8 mouse cellular contexts compared by ENCODE assay signal in genomic region chr11:67112019-67112850, GRCm38 (mm10). TPM values are rescaled to one million over a fixed set of nuclear protein-coding genes. Genes with fewer than 3 reads are reported as not detected.
DNase-seq lines count a peak whose midpoint lies in the region; ATAC-seq lines count a peak whose summit lies in the region.

No protein-coding gene starts in this region.

- no peaks in the 10 kb centered on the region for H3K9me3 ChIP-seq in neural tube, embryonic 15.5 days (replicated peaks)

- no peak overlapping the region for H3K27ac ChIP-seq in neural tube, embryonic 15.5 days (replicated peaks)

- WGBS in neural tube, embryonic 15.5 days, result 32% methylated on average over 11 of the region's 11 CpGs

- H3K4me3 ChIP-seq in neural tube, embryonic 15.5 days (replicated peaks), result no peak overlapping the region

- intact Hi-C loops in heart, postnatal 14 days (cut with DNase I), result loop anchor here (2.0 to 10.0 kb wide), 2 partner anchors 125 to 563 kb away; no protein-coding TSS in a partner anchor
- intact Hi-C loops in left cerebral cortex, postnatal 36 days (cut with DNase I), result loop anchor here (1.0 to 10.0 kb wide), 4 partner anchors 123 to 543 kb away; partner anchors contain the start of gene Gas7

- no peaks in the 10 kb centered on the region for H3K36me3 ChIP-seq in neural tube, embryonic 15.5 days

- peak; percentile 82 for DNase-seq in neural tube, embryonic 10.5 days (ENCODE audit: extremely low spot score, low spot score)
- DNase-seq in adrenal gland, adult 2 months, result peak; percentile 54
- peak; percentile 64 for DNase-seq in embryo, embryonic 9.5 days (ENCODE audit: extremely low spot score)
- DNase-seq in heart, postnatal 14 days, result peak; percentile 58 to 80
- peak; percentile 63 to 75 for DNase-seq in left cerebral cortex, postnatal 36 days (ENCODE audit: low spot score in 2 of 2)
- peak; percentile 40 to 62 for DNase-seq in natural killer cell, adult 2 months (ENCODE audit: low spot score in 2 of 2)
- peak; percentile 14 to 61 for DNase-seq in thymus, postnatal 10 days (ENCODE audit: low spot score in 2 of 2)

- ATAC-seq in neural tube, embryonic 15.5 days (ENCODE audit: low FRiP score), result no peak

- no peaks in the 10 kb centered on the region for H3K27me3 ChIP-seq in neural tube, embryonic 15.5 days (replicated peaks)

- no peak overlapping the region for H3K4me2 ChIP-seq in neural tube, embryonic 15.5 days

- H3K9ac ChIP-seq in neural tube, embryonic 15.5 days (replicated peaks), result no peak overlapping the region

- H3K4me1 ChIP-seq in neural tube, embryonic 15.5 days, result no peaks in the 10 kb centered on the region

RNA-seq across cellular contexts. Expression of gene Myh3, which starts 34.1 kb away (rescaled TPM):
- 8.3 and 13.4 TPM in 2 replicates for polyA plus RNA-seq in neural tube, embryonic 15.5 days (2015; fragmentation: Nextera tagmentation; extraction: Ambion mirVana)
- total RNA-seq in adrenal gland, adult 2 months (2021), result under 1 TPM; 0.06 to 0.14 TPM
- polyA plus RNA-seq in adrenal gland, adult 2 months (2012; rRNA removed), result not detected in 2 replicates
- total RNA-seq in heart, postnatal 14 days (2021), result not detected
- total RNA-seq in left cerebral cortex, postnatal 36 days (2021), result 1 to 10 TPM; 3.5 to 6.2 TPM

RNA-seq across cellular contexts. Expression of gene Myh2, which starts 58.6 kb away (rescaled TPM):
- polyA plus RNA-seq in neural tube, embryonic 15.5 days (2015; fragmentation: Nextera tagmentation; extraction: Ambion mirVana), result 0.20 and 0.22 TPM in 2 replicates
- total RNA-seq in adrenal gland, adult 2 months (2021), result not detected
- 0.03 TPM in 1 of 2 replicates, not detected in the other for polyA plus RNA-seq in adrenal gland, adult 2 months (2012; rRNA removed)
- not detected for total RNA-seq in heart, postnatal 14 days (2021)
- total RNA-seq in left cerebral cortex, postnatal 36 days (2021), result under 1 TPM; 0.63 to 0.69 TPM

RNA-seq across cellular contexts. Expression of gene Sco1, which starts 59.8 kb away (rescaled TPM):
- polyA plus RNA-seq in neural tube, embryonic 15.5 days (2015; fragmentation: Nextera tagmentation; extraction: Ambion mirVana), result 12.3 and 12.7 TPM in 2 replicates
- 10 to 100 TPM; 19.5 to 22.7 TPM for total RNA-seq in adrenal gland, adult 2 months (2021)
- 10.5 and 12.0 TPM in 2 replicates for polyA plus RNA-seq in adrenal gland, adult 2 months (2012; rRNA removed)
- total RNA-seq in heart, postnatal 14 days (2021), result 10 to 100 TPM; 17.3 to 17.9 TPM
- 10 to 100 TPM in 1 of 2 experiments, 1 to 10 TPM in 1; 9.0 to 12.1 TPM for total RNA-seq in left cerebral cortex, postnatal 36 days (2021)

RNA-seq across cellular contexts. Expression of gene Adprm, which starts 59.8 kb away (rescaled TPM):
- 31.5 and 31.7 TPM in 2 replicates for polyA plus RNA-seq in neural tube, embryonic 15.5 days (2015; fragmentation: Nextera tagmentation; extraction: Ambion mirVana)
- 10 to 100 TPM; 23.1 to 26.1 TPM for total RNA-seq in adrenal gland, adult 2 months (2021)
- polyA plus RNA-seq in adrenal gland, adult 2 months (2012; rRNA removed), result 3.8 and 4.1 TPM in 2 replicates
- 10 to 100 TPM; 13.8 to 15.9 TPM for total RNA-seq in heart, postnatal 14 days (2021)
- 10 to 100 TPM; 24.8 to 26.7 TPM for total RNA-seq in left cerebral cortex, postnatal 36 days (2021)
